Mouse (Mus musculus): ENCODE data around the gene Ccdc82.

Gene Ccdc82

DNA sequence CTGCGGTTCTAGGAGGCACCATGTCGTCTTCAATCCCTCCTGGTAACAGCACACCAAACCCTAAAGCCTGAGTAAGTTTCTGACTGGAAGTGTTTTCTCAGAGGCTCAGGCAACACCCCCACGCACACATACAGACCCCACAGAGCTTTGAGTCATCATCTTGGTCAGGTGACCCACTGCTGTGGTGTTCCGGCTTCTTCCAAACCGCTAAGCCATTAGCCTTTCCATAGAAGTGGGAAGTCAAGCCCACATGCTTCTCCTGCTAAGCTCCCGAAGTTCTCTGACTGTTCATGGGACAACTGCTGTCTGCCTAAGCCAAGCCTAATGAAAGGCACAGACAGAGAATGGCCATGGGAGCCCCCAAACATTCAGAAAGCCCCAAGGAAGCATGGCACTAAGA, 52.4 kb downstream of the Ccdc82 start:
- DNase-seq (ENCODE audit: low read depth): no peak

DNA sequence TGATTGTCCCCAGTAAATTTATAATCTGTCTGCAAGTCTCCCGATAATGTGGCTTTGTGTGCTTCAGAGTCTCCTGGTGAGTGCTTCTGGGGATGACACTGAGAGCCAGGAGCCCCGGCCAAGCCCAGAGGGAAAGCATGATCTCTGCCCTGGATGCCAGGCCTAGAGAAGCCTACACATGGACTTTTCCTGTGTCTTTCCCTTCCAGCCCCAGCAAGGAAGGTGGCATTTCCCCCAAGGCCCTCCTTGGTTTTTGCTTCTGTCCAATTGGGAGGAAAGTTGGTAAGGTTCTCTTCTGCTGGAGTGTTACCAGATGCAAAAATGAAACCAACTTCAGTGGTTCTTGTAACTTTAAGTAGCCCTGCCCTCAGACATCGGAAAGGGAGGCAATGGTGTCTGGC, 53.3 kb downstream of the Ccdc82 start:
- peak; percentile 35 for DNase-seq (ENCODE audit: low read depth)

DNA sequence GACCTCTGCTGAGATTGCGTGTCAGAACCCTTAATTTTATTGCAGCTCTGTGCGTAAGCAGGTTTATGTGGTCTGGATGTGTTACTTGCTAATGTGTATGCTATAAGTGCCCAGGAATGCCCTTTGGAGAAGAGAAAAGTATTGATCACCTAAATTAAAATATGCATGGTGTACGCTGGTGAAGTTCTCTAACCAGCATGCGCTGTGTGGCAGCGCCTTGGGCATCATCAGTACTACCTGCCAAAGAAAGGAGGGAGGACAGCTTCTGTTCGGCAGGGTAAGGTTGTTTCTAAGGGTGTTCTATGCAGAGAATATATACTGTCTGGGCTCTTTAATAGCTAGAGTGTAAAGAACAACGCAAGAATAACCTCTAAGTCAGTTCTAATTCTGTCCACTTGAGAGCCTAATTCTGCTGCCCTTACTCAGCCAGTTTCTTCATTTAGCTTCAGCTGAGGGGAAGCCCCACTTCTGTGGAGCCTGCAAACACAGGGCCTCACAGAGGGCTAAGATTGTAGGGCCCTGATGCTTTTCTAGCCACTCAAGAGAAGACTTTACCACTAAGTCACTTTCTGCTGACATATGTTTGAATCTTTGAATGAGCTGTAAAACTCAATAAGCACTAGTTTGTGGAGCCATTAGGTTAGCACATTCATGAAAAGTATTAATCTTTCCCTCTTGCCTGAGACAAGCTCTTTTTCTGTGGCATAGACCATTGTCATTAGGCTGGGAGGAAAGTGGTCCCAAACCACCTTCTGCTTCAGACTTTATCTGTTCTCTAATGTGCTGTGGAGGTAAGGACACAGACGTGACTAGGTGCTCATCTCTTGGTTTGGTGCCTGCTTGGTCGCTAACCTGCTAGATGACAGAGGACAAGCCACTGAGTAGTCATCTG, 54.4 kb downstream of the Ccdc82 start:
- no peak for DNase-seq (ENCODE audit: low read depth)

DNA sequence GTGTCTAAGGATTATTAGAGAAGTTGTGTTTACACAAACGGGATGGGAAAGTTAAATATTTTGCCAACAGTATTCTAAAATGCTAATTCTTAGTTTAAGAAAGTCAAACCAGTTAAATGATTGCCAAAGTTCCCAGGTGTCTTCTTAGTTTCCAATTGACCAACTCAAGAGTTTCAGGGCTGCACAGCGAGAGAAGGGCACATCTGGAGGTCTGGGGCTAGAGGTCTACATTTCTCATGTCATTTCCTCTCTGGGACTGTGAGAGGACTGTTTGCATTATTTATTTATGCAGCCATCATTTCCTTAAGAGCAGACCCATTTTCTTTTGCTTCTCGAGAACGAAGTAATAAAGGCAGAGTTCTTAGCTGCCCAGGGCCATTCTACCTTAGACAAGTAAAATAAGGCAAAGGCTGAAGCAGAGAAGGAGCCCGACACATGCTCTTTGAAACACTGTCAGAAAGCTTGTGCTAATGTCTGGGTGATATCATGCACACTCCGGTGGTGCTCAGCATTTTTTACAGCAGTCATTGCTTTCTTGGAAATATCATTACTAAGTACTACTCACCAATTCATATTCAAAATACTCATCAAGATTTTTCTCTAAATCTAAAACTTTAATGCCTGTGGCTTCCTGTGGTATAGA, 55.5 kb downstream of the Ccdc82 start:
- no peak for DNase-seq (ENCODE audit: low read depth)

DNA sequence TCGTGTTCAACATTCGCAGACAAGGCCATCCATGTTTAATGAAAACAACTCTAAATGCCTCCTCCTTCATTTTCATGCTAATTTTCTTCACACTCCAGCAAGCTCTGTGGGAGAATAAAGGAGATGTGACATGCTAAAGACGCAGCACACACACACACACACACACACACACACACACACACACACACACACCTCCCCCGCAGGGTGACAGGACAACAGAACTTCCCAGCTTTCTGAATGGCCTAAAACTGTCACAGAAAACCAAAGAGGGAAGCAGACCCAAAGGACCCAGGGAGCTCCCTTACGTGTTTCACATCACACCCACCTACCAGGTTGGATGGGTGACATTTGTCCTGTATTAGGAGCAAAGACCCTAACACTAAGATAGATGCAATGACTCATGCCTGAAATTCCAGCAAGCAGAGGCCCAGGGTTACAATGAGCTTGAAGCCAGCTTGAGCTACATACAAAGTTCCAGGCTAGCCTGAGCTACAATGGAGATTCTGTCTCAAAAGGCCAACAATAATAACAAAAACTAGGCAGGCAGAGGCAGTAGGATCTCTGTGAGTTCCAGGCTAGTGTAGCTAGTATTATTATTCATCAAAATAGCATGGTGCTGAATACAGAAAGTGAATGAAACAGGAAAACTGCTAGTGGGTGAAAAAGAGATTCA, 56.5 kb downstream of the Ccdc82 start:
- DNase-seq (ENCODE audit: low read depth): no peak

DNA sequence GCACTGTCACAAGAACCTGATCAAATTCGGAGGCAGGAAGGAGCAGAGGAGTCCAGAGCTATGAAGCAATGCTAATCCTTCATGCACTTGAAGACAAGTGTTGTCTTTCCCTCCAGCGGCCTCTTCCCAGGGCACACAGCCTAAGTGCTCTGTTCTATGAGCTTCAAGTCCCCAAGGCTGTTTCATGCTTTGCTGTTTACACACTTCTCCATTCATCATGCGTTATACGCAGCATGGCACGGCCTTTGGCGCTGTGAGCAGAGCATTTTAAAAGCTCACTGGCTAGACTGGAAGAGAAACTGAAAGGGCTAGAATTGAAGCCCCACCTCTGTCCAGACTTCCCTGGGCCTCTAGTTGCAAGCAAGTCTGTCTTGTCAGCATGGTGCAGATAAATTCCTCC, 57.2 kb downstream of the Ccdc82 start:
- peak; percentile 18 for DNase-seq (ENCODE audit: low read depth)

DNA sequence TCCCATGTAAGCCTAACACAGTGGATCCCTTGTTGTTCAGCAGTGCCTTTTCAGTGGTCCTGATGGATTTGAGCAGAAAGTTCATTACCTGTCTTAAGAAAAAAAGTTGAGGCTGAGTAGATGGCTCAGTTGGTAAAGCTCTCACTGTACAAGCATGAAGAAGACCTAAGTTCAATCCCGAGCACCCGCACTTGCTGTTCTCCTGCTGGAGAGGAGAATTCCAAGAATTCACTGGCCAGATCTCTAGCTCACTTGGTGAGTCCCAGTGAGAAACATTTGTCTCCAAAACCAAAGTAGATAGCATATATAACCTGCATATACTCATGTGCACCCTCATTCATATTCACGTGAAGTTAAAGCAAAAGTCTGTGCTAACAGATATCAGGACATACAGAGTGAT, 59.7 kb downstream of the Ccdc82 start:
- DNase-seq (ENCODE audit: low read depth): no peak

DNA sequence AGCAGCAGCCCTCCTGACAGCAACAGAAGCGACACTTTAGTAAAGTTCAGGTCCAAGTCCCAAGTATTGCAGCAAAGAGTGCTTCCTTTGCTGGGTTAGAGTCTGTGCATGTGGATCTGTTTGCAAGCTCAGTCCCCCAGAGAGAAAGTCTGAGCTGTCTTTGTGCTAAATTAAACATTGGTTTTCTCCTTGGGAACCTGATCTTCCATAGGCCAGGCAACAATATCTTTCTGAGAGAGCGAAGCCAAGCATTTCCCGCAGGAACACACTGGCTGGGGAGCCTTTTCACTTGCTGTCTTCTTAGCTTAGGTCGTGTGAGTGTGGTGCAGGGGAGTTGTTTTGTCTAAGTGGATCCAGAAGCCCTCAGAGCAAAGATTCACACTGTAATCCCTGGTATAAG, 60.5 kb downstream of the Ccdc82 start:
- no peak for DNase-seq (ENCODE audit: low read depth)

DNA sequence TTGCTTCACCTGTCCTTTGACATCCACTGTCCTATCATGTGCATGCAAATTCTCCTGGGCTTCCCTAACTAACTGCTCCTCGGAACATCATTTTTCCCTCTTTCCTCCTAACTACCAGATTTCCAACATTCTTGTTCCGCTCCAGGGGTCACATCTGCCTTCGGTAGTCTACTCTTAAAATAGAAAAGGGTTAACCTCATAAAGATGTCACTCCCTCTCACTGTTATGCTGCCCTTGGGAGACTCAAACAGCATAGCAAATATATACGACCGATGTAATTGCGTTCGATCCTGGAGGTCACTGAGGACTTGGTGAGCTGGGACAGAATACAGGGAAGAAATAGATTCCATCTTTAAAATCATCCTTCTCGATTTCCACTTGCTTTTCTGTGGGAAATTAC, 62.0 kb downstream of the Ccdc82 start:
- DNase-seq (ENCODE audit: low read depth): no peak

DNA sequence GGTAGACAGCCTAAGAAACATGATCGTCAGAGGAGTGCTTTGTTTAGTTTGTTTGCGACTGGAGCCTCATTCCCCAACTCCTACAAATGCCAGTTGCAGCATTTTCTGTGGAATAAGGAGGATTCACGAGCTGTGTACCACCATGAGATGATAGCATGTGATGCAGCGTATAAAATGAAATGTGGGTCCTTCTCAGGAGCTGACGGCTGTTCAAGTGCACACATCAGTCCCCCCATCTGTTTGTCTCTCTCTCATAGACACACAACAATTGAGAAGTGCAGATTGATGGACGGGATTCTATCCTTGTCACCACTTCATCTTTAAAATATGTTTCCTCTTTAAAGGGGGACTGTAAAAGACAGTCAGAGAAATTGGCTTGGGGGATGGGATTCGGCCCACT, 63.1 kb downstream of the Ccdc82 start:
- DNase-seq (ENCODE audit: low read depth): no peak

DNA sequence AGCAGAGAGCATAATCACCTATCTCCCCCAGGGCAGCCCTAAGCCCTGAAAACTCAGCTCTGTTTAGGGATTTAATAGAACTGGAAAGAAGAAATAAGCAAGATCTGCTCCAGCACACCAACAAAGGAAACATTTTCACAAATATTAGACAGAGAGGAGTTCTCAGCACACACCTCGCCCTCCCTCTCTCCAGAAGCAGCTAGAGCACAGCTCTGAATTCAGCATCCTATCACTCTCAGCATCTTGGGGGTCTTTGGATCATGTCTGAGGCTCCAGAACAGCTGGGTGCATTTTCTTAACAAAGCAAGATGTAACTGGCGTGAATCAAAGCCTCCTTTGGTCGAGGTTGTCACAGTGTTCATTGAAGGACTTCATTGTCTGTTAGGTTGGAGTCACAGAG, 63.5 kb downstream of the Ccdc82 start:
- no peak for DNase-seq (ENCODE audit: low read depth)

DNA sequence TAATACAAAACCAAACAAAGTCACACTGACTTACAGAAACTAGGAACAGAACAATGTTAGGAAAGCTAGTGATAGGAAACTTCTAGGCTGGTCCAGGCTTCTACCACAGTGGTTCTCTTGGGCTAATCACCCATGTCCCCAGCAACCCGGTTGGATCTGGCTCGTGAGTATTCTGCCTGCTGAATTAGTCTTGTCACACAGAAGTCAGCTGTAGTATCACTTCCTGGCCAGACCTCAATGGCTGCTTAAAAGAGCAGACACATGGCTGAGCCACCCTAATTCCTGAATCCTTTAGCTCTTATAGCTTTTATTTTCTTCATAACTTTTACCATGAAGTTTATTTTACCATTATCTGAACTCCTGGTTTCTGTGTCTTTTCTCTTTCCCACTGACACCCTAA, 64.3 kb downstream of the Ccdc82 start:
- peak; percentile 29 for DNase-seq (ENCODE audit: low read depth)

DNA sequence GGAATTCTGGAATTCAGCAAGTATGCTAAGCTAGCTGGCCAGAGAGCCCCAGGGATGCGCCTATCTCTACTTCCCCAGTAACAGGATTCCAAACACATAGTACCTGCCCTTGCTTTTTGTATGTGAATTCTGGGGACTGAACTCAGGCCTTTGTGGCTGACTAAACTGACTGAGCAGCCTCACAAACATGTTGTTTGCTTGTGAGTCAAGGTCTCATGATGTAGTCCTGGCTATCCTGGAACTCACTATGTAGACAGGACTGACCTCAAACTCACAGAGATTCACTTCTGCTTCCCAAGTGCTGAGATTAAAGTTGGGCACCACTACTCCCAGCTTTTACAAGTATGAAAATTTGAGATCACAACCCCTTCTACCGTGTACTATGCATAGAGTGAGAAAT, 67.2 kb downstream of the Ccdc82 start:
- DNase-seq (ENCODE audit: low read depth): no peak

DNA sequence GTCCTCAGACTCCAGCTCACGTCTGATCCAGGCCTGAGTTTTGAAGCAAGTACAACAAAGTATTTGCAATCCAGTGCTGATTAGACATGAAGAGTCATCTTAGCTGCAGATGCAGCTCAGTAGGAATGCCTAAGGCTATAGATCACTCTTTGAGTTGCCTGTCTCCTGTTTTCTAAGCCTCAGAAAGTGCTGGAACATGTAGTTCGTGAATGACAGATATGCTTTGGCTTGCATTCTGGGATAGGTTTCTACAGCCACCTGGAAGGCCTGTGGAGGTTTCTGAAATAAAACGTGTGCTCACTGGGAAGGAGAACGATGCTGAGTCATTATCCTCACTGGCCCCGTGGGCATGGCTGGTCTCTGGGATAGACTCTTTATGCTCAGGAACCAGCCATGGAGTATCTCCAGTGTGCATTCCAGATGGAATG, 67.8 kb downstream of the Ccdc82 start:
- no peak for DNase-seq (ENCODE audit: low read depth)

DNA sequence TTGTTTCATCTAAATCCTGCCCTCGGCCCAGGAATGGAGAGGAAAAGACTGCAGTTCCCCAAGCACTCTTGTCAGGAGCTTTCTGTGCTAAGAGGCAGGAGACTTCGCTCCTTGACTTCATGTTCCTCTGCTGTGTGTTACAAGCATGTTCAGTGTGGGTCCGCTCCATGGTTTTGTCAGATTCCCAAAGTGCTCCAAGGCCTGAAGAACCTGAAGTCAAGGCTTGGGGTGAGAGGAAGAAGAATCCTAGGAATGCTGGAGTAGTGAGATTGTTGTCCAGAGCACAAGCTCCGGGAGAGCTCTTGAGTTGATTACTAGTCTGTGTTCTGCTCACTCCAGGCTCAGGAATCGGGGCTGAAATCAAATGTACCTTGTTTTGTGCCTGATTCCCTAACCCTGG, 68.6 kb downstream of the Ccdc82 start:
- DNase-seq (ENCODE audit: low read depth): no peak

DNA sequence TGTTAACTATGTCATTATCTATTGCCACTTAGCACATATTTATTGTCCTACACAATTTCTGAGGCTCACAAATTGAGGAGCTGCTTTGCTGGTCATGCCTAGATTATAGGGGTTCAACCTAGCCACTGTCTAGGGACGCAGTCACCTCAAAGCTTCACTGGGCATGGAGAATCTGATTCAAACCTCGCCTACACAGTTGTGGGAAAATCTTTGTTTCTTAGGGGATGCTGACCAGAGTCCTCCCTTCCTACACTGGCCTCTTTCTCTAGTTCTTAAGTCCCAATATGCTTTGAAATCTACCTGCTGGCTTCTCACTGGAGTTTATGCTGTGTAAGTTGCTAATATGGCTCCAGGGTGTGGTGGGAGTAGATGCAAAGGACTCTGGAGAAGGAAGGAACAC, 72.8 kb downstream of the Ccdc82 start:
- DNase-seq (ENCODE audit: low read depth): no peak

DNA sequence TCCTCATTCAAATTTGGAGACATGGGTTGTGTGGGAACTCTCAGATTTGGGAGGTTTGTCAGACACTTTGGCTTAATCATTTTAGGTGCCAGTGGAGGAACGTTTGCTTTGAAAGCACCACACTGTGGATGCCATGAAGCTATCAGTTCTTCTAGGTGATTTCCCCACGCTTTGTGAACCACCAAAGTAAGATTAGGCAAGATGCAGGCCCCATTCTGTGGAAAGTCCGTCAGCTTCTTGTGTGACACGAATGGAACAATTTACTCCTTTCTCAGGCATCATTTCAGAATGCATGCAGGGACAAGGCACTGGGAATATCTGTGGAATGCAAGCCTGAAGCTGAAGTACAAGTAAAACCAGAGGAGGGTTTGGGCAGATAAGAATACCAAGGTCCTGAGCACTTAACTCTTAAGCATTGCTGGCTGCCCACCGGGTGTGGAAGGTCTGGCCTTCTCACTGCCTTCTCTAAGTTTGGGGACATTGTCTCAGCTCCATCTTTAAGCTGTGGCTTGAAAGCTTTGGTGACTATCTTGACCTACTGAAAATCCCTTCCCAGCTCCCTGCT, 74.1 kb downstream of the Ccdc82 start:
- DNase-seq (ENCODE audit: low read depth): no peak

DNA sequence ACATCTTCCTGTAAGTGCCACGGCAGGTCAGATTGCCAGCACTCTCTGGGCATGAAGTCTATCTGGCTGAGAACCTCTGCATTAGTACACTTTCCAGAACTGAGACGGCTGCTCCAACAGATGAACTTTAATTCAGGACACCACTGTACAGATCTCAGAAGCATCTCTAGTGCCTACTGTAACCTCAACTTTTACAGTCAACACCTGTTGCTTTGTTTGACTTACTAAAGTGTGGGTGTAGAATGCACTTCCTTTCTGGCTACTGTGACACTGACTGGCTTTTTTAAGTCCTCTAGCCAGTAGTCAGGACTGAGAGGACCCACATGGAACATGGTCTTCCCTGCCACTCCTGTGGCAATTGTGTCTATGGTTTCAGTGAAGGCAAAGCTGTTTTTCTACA, 76.3 kb downstream of the Ccdc82 start:
- DNase-seq (ENCODE audit: low read depth): peak; percentile 16

DNA sequence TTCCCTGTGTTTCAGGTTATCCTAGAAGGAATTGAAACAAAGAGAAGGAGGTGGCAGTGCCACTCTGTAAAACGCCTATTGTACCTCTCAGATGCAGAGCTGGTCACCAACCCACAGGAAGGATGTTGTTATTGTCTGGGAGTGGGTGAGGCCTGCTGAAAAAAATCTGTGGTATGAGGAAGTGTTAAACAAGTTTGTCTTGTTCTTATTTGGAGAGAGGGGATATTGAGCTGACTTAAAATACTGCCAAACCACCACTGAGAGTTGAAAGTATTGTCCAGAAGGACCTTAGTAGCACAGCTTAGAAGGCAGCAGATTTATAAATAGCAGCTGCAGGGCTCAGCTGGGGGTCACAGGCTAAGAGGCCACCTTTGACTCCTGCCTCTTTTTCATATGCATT, 76.9 kb downstream of the Ccdc82 start:
- DNase-seq (ENCODE audit: low read depth): peak; percentile 66
